Mouse (Mus musculus) kidney, adult 18-20 months (tissue): ENCODE data around the gene Megf8.
A peak's percentile ranks its signal among the peaks of the same experiment; 100 is the strongest.

Source experiments
- DNase-seq: peaks from one replicate; pipeline ENCODE4 v3.0.0; 2021

The Megf8 gene

DNA sequence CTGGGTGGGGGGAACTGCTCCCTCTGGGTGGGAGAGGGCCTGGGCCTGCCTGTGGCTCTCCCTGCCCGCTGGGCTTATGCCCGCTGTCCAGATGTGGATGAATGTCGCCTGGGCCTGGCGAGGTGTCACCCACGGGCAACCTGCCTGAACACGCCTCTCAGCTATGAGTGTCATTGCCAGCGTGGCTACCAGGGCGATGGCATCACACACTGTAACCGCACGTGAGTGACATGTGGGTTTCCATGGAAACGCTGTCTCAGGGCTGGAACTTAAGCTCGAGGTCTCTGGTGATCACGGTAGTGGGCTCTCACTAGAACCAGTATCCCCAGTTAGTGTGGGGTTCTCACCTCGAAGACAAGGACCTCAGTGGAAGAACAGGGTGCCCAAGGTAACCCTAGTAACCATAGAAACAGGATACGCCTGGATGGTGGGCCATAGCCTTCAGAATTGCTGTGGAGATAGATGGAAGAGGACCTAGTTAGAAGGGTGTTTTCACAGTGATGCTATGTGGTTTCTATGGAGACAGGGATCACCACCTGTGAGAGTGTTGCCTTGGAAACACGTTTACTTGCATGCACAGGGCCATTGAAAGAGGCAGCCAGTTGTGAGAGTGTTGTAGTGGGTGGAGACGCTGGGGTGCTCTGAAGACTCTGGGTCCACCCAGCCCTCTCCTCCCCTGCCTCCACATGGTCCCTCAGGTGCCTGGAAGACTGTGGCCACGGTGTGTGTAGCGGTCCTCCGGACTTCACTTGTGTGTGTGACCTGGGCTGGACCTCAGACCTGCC is 24.2 kb downstream of the Megf8 start:
- DNase-seq: no peak

GRCm38 (mm10) chr7:25348861-25349260 is 31.9 kb downstream of the Megf8 start:
- DNase-seq: peak; percentile 42

GRCm38 (mm10) chr7:25358721-25359206 is 41.8 kb downstream of the Megf8 start:
- no peak for DNase-seq

- DNase-seq: no peak
These were observed 46.2 kb downstream of the Megf8 start for GRCm38 (mm10) chr7:25363151-25363550.

DNA sequence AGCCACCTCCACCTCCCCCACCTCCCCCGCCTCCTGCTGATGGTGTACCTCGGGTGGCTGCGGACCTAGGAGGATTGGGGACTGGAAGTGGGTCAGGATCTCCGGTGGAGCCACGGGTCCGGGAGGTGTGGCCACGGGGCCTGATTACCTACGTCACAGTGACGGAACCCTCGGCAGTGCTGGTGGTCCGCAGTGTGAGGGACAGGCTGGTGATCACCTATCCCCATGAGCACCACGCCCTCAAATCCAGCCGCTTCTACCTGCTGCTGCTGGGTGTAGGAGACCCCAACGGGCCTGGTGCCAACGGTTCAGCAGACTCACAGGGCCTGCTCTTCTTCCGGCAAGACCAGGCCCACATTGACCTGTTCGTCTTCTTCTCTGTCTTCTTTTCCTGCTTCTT is 46.7 kb downstream of the Megf8 start:
- no peak for DNase-seq

DNA sequence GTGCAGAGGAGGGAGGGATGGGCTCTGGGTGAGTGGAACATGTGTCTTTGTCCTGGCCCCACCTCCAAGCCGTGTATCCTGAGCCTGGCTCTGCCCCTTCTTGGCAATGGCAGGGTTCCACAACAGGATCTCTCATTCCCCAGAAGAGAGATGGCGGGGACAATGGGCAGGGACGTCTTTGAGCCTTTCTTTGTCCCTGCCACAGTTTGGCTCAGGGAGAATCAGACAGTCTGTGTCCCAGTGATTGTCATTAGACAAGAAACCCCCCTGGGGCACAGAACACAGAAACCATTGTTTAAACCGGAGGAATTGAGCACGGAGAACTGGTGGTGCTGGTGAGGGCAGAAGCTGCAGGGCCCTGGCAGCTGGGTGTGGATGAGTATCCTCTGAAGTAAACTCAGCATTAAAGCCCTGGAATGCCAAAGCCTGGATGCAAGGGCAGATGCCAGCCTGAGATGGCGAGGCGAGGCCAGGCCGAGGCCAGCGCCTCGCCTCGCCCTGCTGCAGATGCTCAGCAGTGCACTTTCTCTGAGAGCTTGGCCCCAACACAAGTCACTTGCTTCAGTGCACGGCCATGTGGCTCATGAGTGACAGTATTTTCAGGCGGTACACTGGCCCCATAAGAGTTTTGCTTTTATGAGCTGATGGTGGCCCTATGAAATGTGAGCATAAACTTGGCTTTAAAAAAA is 49.1 kb downstream of the Megf8 start:
- no peak for DNase-seq

GRCm38 (mm10) chr7:25367632-25368293 is 50.8 kb downstream of the Megf8 start:
- peak; percentile 66 for DNase-seq

DNA sequence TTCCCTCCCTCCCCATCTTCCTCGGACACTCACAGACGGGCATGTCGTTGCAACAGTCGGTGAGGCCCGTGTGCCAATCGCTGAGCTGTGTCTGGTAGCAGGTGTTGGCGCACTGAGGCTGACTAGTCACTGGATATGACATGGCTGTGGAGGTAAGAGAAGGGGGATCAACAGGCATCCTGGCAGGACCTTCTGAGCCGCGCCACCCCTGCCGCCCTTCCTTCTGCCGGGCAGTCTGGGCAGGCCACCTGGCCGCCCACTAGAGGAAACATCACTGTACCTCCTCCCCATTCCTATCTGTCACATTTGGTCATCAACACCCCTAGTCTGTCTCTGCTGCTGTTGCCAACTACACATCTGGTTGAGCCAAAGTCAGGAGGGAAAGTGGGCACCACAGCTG is 51.4 kb downstream of the Megf8 start:
- no peak for DNase-seq

DNA sequence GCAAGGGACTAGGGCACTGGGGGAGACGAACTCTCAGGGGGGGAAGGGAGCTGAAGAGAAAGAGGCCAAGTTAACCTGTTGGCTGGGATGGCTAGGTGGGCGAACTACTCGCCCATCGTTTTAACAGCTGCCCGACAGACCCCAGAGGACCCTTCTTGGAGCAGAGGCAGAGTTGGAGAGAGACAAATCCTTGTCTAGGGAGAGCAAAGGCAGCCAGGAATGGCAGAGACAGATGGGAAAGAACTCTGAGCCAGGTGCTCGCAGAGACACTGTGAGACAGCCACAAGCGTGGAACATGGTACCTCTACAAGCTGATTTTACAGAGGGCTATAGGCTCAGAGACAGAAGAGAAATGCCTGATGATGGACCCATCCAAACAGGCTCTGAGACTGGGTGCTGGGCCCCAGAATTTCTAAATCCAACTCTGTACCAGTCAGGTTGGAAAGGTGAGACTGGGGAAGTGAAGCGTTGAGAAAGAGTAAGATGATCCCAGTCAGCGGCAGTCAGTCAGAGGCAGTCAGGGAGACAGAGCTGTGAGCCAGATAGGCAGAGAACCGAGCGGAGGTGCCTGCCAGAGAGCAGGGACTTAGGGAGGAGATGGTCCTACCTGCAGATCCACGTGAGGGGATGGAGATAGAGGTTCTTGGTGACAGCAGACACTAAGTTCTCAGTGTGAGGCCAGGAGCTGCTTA is 52.2 kb downstream of the Megf8 start, which contains the start of gene Cnfn:
Gene Cnfn (minus strand): TSS at position 667 of the 692 bp plus-strand sequence.
- no peak for DNase-seq

DNA sequence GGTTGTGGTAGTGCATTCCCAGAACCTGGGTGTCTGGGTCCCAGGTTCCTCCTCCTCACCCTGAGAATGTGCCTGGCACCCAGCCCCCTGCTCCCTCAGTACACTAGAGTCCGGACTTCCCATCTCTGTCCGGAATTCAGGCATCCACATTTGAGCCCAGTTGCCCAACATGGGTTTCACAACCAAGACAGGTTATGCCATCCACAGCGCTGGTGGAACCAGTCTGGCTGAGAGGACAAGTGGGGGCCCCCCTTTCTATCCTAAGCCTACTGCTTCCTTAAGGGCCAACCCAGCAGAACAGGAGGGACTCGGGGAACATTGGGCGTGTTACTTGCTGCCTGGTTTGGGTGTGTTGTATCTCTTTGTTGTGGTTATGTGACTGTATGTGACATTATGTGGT is 55.5 kb downstream of the Megf8 start:
- DNase-seq: no peak

- peak; percentile 91 for DNase-seq
These were observed 59.6 kb downstream of the Megf8 start for GRCm38 (mm10) chr7:25376556-25376955.

GRCm38 (mm10) chr7:25377100-25377700 is 60.2 kb downstream of the Megf8 start:
- DNase-seq: no peak

DNA sequence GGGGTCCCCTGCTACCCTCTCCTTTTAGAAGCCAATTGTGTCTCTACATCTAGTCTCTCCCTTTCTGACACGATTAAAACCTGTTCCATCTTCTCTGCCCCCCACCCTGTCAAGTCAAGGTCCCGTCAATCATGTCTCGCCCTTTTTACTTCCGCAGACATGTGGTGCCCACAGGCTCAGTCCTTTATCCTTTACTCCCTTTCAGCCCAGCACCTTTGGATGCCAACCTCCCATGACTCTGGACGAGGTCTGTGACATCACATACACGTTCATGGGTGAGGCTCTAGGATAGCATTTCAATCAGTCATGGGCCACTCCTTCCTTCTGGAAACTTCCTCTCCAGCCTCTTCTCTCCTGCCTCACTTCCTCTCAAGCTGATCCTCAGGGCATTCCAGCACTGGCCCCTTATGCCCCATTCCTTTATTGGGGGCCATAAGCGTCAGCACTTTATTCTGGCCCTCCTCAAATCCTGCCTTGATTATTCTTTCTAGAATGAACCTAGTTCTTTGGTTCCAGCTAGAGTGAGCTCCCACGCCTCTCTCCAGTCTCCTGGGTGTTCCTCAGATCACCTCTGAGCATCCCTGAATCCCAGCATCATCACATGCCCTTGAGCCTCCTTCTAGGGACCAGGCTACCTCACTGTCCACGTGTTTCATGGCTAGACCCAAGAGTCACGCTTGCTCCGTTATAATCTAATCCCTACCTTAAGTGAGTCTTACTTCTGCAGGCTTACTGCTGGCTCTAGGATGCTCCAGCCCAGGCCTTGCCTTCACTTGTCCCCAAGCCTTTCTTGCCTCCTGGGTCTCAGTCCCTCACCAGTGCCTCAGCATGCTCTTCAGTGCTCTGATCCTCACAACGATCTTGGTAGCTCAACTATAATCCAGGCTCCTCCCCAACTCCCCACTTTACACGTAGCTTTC is 61.5 kb downstream of the Megf8 start:
- DNase-seq: no peak

DNA sequence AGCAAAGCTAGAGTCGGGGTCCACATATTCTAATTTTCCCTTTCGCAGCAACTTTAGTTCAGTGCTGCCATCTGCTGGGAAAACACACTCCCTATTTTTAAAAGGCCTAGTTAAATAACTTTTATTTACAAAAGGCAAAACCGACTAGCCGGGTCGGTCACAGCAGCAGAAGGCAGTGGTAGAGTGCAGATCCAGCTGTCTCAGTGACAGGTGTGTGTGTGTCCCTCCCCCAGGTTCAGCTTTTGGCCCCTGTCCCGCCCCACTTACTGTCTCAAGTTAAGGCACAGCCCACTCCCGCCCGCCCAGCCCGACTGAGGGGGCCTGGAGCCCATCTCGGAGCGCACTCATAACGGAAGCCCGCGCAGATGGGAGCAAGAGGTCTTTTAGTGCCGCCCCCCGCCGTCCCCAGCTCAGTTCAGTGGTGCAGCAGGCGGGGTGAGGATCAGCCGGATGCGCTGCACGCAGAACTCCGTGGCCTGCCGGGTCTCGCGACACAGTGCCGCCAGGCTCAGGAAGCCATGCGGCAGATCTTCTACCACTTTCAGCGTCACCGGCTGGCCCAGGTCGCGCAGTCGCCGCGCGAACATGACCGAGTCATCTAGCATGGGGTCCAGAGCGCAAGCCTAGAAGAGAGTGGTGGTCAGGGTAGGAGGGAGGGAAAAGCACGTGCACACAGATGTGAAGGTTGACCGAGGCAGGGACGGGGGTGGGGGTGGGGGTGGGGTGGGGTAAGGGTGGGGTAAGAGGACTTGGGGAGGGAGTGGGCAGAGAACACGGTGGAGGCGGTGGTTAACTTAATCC is 62.8 kb downstream of the Megf8 start:
- DNase-seq: peak; percentile 39

DNA sequence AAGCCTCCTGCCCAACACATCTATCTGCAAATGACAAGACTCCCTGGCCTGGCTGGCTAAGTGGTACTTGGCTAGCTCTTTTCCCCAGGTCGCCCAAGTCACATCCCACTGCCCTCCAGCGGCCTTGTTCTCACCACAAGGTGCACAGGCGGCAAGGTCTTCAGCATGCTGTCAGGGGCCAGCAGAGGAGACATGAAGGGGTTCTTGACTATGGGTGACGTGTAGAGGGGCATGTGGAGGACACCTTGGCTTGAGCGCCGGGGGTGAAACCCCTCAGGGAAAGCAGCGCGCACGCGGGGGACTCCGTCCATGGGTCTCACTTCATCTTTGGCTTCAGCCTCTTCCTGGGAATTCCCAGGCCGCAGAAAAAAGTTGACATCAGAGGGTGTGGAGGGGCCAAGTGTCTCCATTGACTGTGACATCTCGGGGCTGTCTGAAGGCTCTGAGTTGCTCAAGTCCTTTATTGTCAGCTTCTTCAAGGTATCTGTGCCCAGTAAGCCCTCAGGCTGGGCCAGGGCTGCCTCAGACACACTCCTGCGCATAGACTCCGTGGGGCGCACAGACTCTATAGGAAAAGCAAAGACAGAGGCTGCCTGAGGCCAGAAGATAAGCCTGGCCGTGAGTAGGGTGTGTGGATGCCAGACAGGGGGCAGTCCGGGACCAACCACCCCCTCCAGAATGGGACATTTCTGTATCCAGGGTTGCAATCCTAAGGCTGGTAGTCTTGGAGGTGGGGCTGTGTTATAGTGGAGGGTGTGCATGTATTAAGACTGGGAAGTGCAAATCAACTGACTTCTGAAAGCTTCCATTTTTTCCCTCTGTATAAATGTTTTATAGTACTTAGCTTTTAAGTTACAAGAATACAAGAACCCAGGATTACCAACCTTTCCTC is 63.7 kb downstream of the Megf8 start:
- no peak for DNase-seq

- DNase-seq: no peak
These were observed 64.3 kb downstream of the Megf8 start for GRCm38 (mm10) chr7:25381284-25381680.

- DNase-seq: no peak
These were observed 65.6 kb downstream of the Megf8 start for GRCm38 (mm10) chr7:25382541-25382940.

DNA sequence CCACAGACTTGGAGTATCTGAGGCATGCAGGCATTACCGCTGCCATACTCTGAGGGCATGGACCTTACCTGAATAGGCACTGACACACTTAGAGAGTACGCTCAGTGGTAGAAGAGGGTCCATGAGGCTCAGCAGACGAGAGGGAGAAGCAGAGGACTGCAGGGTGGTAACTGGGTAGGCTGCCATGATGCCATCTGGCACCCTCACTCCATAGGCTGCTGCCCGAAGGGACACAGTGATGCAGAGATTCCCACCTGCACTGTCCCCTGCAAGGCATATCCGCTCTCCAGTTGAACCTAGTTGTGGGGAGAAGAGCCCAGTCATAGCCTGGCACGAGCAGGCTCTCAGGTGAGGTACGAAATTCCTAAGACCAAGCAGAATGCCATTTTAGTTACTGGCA is 66.4 kb downstream of the Megf8 start:
- DNase-seq: no peak

DNA sequence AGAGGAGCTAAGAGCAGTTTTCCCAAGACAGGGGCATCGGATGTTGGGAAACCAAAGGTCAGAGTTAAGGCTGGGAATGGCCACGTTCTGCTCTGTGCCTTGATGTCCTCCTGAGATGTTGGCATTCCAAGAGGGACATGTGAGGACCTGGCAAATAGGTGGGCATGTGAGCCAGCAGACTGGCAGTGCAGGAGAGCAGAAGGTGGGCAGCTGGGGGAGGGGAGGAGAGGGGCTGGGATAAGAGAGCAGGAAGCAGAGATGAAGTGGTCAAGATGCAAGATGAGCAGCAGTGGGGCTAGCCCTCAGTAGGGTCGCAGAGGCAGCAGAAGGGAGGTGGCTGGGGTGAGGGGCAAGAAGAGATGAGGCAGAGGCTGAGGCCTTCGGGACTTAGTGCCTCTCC is 66.9 kb downstream of the Megf8 start:
- DNase-seq: no peak

DNA sequence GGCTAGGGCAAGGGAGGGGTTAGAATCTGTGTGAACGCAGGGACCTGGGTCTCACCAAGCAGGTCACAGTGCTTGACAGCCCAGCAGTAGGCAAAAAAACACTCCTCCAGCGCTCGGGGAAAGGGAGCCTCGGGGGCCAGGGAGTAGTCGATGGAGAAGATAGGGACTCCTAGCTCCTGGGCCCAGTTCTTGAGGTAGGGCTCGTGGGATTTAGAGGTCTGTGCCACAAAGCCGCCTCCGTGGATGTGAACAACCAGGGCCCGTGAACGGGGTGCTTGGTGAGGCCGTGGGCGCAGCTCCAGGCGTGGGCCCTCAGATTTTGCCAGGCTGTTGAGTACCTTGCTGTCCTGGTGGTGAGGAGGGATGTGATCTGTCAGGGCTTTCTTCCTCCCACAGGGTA is 67.4 kb downstream of the Megf8 start:
- no peak for DNase-seq
